Mouse (Mus musculus) effector memory CD4-positive, alpha-beta T cell, adult 5 months (primary cell): Measurements from ENCODE around the gene Mob3c. TPM values are rescaled to one million over a fixed set of nuclear protein-coding genes. Genes with fewer than 3 reads are reported as not detected.

Experiments used
- polyA plus RNA-seq: library from polyadenylated mRNA; unstranded; fragments of 100-300 nt; shearing (Covaris generic); gene quantifications from one replicate; pipeline ENCODE4 v1.2.1, GENCODE M21; 2017

Mob3c gene
- polyA plus RNA-seq = 18.7 TPM

DNA sequence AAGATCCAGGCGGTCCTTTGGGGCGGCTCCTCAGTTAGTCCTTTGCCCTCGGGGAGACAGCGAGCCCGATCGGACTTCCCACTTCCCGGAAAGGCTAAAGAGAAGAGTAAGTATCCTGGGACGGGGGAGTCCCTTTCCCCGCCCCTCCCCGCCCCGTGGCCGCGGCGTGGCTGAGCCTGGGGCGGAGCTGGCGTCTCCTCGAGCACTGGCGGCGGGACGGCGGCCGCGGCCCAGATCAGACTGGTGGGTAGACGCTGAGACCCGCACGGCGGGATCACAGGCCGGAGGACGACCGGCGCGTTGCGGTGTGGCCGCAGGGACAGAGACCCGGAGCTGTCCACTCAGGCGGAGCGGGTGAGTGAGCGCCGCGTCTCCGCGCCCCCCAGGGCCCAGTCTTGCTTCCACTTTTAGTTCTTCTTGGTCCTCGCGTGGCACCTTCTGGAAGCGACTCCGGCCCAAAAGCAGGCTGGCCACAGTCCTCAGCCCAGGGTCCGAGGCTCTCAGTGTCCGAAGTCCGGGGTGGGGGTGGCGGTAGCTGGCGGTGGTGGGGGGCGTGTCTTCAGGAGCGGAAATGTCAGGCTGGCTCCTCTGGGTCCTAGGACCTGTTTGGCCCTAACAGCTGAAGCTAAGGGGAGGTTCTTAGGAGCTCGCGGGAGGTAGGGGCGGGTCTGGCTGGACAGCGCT, at the start of gene Mob3c:
TSS of gene Mob3c (plus strand) at position 205 of the 684 bp plus-strand sequence.

GRCm38 (mm10) chr4:115780918-115781317, 47.0 kb upstream of the Mob3c start, which contains the start of gene Tex38:
TSS of gene Tex38 (minus strand) at chr4:115781018.

DNA sequence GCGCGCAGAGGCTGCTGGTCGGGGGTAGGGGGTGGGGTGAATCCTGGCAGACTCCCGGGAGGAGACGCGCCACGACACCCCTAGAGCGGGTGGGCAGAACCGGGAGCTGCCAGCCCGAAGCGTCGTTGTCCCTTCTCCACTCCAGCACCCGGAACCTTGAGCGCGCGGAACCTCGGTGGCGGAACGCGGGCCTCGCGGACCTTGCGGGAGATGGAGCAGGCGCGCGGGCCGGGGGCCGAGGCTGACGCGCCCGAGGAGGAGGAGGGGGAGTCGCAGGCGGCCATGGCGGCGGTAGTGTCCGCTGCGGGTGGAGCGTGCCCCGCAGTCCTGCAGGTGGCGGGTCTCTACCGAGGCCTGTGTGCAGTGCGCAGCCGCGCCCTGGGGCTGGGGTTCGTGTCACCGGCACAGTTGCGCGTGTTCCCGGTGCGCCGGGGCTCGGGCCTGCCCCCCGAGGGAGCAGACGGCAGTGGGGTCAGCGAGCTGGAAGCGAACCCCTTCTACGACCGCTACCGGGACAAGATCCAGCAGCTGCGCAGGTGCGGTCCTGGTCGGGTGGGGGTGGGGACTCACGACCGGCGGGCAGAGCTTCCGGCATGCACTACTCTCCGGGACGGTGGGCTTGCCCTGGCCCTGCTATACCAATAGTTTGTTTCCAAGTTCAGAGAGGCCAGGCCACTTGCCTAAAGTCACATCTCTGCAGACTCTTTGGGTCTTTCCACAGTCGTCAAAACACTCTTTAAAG, 43.0 kb upstream of the Mob3c start, which contains the start of gene Atpaf1:
TSS of gene Atpaf1 (plus strand) at position 44 of the 742 bp plus-strand sequence.

GRCm38 (mm10) chr4:115838696-115839641, 11.1 kb downstream of the Mob3c start, which contains the start of gene Mknk1:
TSS of gene Mknk1 (plus strand) at chr4:115839198.

GRCm38 (mm10) chr4:115884022-115884421, 56.1 kb downstream of the Mob3c start, which contains the start of gene Kncn:
TSS of gene Kncn (plus strand) at chr4:115884400.

Other genes starting within 250 kb of the Mob3c start
- gene Cyp4a32, start 227.1 kb upstream of the Mob3c start, polyA plus RNA-seq = not detected
- gene Cyp4b1, start 180.4 kb upstream of the Mob3c start, polyA plus RNA-seq = not detected
- 41.2 TPM for gene Efcab14, start 90.3 kb upstream of the Mob3c start, polyA plus RNA-seq
- gene Tex38, start 47.1 kb upstream of the Mob3c start, polyA plus RNA-seq = 0.64 TPM
- 22.6 TPM for gene Atpaf1, start 43.3 kb upstream of the Mob3c start, polyA plus RNA-seq
- 40.9 TPM for gene Mknk1, start 11.1 kb downstream of the Mob3c start, polyA plus RNA-seq
- not detected for gene Kncn, start 56.3 kb downstream of the Mob3c start, polyA plus RNA-seq
- not detected for gene 6430628N08Rik, start 62.6 kb downstream of the Mob3c start, polyA plus RNA-seq
- gene Dmbx1, start 111.8 kb downstream of the Mob3c start, polyA plus RNA-seq = not detected
- gene Faah, start 189.8 kb downstream of the Mob3c start, polyA plus RNA-seq = 244 TPM
- 49.8 TPM for gene Nsun4, start 225.8 kb downstream of the Mob3c start, polyA plus RNA-seq
- 444 TPM for gene Uqcrh, start 247.0 kb downstream of the Mob3c start, polyA plus RNA-seq
- gene Lrrc41, start 247.2 kb downstream of the Mob3c start, polyA plus RNA-seq = 38.1 TPM